In genomic region chr12:29778901-29779300, GRCm38 (mm10) we compare ENCODE assay signal across 10 mouse cellular contexts.
"Had no signal": no experiment of that assay in that cellular context is flagged by ENCODE, and none has a peak within 500 bp of the region (broad histone marks: within the 10 kb centered on the region; RNA-seq: fewer than 3 reads in every experiment).

No protein-coding gene starts in this region.

- DNase-seq: kidney, adult 8-10 months; kidney, postnatal 25 days; lung, adult 18-20 months; lung, postnatal 36 days; thymus, postnatal 14 days had no signal

- ATAC-seq: intestine, embryonic 16.5 days; midbrain, embryonic 13.5 days had no signal

- H3K27ac ChIP-seq: limb, embryonic 13.5 days; liver, embryonic 14.5 days; midbrain, embryonic 13.5 days; stomach, postnatal 0 days had no signal

- H3K4me3 ChIP-seq: limb, embryonic 13.5 days; midbrain, embryonic 13.5 days had no signal
